Mouse (Mus musculus): ENCODE measurements around the gene Trpm3.

The Trpm3 gene

DNA sequence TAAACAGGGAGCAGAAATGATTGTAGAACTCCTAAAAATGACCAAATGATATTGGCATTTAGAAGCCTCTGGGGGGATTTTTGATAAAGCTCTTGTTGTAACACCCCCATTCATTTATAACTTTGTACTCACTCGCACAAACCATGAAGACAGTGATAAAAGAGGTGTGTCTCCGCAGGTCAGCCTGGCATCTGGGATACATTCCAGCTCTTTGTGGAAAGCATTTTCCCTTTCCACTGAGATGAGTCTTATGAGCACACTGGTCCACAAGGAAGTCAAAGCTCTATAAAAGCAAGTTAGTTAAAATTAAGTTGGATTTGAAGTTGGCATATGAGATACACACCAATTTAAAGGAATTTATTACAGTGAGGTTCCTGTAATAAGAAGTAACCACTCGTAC, 600.4 kb downstream of the Trpm3 start:
- no peak for DNase-seq (ENCODE audit: low spot score)

DNA sequence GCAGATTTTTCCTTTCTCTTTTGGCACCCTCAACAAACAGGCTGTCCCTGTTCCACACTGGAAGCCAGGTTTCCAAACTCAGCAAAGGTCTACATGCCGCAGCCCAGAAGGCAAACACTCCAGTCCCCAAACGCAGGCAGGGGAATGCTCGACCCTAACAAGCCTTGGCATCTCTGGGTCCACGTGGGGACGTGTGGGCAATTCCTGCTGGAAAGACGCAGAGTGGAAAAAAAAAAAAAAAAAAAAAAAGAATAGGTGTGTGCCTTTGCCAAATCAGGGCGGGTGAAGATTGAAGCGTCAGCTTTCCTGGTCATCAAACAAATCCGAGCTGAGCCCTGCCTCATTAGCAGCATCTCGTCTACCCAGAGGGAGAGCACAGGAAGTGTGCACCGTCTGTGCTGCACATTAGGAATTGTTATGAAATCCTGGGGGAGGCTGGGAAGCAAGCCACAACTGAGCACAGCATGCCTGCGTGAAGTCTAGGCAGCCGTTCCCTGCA, 614.5 kb downstream of the Trpm3 start:
- no peak for DNase-seq (ENCODE audit: low spot score)

DNA sequence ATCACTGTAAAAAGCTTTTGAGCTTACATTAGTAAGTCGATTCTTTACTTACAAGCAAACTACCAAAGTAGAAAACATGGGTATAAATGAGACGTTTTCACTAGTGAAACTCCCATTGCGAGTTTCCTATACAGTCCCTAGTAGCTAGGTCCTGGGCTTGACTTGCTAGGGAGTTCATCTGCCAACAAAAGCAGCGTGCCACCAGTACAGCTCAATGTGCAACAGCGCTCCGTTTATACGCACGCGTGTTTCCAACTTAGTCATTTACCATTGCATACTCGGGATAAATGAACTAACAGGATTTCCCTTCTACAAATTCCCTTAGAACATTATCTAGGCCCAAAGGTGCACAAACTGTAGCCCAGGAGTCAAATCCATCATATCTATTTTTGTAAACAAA, 615.2 kb downstream of the Trpm3 start:
- no peak for DNase-seq (ENCODE audit: low spot score)

DNA sequence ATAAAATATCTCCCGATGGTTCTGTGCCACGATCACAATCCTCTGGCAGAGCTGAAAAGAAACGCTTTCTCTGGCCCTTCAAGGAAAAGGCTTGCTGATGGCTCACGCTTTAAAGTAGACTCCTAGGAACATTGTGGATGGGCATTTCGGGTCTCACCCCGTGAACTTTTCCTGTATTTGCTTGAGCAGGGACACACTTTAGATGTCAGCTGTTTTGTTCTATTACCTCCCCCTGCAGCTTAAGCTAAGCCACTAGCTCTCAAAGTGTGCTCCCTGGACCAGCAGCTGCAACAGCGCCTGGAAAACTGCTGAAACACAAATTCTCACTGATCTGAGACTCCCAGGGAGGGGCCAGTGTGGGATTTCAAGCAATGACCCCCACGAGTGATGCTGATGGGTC, 615.7 kb downstream of the Trpm3 start:
- no peak for DNase-seq (ENCODE audit: low spot score)

DNA sequence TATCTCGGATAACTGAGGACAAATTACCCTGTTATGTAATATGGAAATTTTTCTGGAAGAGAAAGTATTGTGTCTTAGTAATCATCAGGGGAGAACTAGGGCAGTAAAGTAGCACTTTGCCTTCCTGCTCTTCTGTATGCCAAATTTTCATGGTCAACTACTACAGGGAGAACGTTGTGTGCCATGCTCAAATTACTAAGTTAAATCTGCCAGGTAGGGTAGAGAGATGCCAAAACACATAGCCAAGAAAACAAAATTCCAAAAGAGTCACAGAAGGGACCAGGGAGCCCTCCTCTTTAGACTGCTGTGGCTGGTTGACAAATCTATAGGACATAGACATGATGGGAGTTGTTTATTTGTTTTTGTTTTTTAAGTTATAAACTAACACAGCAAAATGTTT, 619.6 kb downstream of the Trpm3 start:
- DNase-seq (ENCODE audit: low spot score), result no peak

DNA sequence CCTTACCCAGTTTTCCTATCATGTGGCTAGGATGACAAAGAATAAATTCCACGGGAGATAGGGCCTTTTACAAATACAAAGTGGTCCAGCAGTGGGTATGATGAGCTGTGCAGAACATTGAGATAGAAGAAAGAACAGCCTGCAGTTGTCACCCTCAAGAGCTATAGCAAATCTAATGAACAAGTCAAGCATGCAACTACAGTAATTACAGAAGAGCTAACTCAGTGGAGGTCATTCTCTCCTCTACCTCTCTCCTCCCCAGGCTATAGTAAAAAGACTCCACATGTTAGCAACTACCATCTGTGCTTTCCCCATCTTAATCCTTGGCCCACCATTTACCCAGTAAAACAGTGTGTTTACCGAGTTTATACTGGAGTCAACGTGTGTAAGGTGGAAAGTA, 629.4 kb downstream of the Trpm3 start:
- no peak for DNase-seq (ENCODE audit: low spot score)

DNA sequence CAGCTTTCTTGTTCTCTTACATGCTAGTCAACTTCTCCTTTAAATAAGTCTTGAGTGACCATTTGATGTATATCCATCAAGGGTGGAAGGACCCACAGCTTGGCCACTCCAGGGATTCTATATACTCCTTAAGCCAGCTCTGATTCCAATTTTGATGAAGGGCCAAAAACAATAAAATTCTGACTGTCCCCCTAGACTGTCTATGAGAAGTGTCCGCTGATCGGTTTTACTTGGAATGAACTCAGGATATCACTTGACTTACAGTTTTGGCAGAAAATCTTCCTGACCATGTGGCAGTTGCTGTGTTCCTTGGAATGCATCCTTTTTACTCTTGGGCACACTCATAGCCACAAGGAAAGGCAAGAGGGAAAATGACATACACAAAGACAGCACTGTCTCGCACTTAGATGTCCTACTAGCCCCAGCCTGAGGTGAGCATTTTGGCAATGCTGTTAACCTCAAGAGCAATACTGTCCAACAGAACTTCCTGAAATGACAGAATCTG, 636.4 kb downstream of the Trpm3 start:
- no peak for DNase-seq (ENCODE audit: low spot score)

DNA sequence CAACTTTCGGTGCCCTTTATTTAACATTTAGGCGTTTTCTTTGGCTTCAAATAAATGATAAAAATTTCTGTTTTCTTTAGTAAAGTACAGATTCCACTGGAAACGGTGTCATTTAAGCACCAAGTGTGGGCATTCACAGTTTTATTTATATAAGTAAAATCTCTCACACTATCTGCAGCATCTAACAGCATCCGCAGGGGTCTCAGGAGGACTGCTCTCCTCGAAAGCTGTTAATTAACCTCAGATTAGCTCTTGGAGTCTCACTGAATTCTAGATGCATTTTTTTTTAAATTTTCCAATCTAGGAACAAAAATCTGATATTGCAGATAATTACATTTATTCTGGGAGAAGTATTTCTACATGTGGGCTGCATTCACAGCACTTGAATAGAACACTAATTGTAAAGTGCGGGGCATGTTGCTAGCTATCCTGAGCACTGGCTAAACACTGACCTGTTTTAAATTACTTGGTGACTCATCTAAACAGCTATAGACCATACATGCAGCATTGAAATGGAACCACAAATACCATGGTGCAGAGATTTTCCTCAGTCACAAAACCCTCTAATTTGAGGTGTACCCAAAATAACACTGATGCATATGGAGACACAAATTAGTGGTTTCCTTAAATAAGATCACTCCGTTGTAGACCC, 641.5 kb downstream of the Trpm3 start:
- no peak for DNase-seq (ENCODE audit: low spot score)

DNA sequence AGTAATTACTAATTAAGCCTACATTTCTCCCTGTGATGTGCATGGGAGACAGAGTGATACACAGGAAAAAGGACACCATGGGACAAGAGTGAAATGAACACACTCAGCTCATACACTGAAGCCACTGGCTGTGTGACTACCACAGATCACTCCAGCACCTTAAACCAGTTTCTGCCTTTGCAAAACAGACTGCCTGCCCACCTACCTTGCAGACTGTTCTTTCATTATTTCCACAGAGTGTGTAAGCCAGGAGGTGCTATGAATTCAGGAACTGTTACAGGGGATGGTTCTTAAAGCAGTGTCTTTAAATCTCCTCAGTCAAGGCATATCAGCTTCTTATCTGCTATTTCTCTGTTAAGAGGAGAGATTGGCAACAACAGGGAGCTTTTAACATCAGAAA, 642.7 kb downstream of the Trpm3 start:
- no peak for DNase-seq (ENCODE audit: low spot score)

DNA sequence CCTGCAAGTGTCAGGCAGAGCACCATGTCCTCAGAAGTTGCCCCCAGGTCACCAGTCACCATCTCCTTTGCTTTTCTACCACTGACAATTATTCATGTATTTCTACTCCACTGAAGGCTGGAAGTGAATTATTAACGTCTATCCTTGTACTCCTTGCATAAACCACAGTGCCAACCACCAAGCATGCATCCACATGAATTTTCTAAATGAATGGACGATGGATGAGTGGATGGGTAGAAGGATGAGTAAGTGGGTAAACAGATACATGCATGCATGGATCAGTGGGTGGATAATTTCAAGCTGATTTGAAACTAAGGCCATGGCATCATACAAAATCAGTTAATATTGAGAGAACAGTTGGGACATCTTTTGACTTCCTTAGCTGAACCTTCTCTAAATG, 644.9 kb downstream of the Trpm3 start:
- DNase-seq (ENCODE audit: low spot score), result no peak

DNA sequence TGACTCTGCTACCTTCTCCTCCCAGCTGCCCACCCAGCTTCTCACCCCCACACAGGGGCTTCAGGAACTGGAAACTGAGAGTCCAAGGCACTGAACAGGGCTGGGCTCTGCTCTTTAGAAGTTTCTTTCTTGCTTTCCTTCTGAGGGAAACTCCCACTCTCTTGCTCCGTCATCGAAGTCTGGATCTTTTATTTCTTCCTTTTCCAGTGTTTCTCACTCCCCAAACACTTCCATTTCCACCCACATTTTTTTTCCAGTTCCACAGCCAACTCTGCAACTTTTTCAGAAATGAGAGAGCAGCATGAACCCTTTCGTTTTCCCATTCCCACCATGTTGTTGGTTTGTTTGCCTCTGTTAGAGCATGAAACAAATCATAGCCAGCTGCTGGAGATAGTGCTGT, 650.9 kb downstream of the Trpm3 start:
- no peak for DNase-seq (ENCODE audit: low spot score)

DNA sequence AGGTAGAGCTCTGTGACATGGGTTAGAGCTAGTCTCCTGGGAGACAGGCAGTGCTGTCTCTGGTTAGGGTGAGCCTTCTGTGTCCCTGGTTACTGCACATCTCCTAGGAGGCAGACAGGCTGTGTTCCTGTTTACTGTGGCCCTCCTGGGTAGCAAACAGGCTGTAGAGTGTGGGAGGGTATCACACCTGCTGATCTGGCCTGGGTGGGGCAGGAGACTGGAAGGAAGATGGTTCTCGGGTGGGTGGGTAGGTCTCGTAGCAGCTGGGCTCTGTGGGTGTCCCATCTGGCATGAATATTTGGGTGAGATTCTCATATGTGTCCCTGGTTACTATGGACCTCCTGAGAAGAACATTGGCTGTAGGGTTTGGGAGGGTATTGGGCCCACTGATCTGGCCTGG, 658.1 kb downstream of the Trpm3 start:
- no peak for DNase-seq (ENCODE audit: low spot score)

DNA sequence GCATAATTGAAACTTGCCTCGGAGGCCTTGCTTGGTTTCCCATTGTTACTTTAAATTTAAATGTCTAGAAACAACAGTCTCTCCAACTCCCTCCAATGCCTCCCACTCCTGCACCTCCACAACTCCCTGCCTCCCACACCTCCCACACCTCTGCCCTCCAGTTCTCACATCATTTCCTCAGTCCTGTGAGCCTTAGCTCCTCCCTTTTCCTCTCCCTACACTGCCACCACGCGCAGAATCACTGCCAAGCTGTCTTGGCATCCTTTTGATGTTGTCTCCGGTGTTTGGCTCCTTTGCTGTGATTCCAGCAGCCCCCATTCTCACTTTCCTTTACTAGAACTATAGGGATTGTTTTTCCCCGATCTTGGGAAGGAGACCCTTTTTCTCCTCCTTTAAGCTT, 661.6 kb downstream of the Trpm3 start:
- DNase-seq (ENCODE audit: low spot score), result no peak

DNA sequence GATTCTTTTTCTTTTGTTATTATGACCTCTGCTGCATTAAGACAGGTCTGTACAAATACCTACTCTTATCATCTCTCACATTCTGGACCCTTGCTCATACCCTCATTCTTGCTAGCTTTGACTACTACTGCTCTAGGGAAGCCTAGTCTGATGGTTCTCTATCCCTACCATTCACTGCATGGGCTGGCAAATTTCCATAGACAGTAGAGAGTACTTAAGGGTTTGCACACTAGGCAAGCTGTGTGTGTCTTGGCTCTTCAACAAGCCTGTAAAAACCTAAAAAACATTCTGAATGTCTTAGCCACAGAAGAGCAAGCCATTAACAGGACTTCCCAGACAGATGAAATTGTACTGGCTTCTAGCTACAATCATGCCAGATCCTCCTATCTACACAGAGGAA, 664.5 kb downstream of the Trpm3 start:
- no peak for DNase-seq (ENCODE audit: low spot score)

DNA sequence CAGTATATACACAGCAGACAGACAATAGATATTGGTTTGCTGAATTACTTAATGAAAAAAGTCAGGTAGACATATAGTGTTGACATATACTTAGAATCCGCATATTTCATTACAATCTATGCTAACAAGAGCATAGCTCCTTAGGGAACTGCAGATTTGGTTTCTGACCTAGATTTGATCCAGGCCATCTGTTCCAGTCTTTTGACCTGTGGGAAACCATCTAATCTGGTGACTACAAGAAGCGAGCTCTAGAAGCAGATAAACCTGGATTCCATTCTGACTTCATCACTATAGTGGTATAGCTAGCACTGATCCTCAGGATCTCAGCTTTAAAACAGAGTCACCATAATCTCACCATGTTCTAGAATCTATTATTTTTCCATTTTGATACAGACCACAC, 665.5 kb downstream of the Trpm3 start:
- no peak for DNase-seq (ENCODE audit: low spot score)

DNA sequence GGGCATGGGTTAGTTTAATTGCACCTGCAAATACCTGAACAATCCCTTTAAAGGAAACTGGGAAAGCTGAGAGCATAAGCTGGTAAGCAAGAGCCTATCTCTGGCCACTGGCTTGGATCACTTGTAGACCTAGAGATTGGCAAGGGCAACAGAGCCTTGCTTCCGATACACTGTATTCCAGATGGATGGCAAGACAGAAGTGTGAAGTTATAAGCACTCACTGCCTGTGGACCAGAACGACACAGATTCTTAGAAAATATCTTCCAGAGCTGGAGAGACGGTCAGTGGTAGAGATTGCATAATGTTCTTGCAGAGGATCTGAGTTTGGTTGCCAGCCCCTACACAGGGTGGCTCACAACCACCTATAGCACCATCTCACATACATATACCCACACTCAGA, 671.4 kb downstream of the Trpm3 start:
- DNase-seq (ENCODE audit: low spot score), result no peak

DNA sequence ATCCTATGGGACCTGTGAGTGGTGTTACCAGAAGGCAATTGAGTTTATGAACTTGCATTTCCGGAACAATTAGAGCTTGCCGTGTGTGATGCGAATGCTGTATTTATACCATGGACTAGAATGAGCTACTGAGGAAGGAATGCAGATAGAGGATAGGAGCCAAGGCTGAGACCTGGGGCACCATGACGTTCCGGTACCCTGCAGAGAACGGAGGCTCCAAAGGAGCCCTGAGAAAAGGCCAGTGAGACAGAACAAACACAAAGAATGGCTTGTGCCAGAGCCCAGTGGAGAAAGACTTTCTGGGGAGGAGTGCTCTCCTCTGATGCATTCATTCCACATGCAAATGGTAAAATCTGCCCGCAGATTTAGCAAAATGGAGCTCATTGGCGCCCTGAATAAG, 682.9 kb downstream of the Trpm3 start:
- no peak for DNase-seq (ENCODE audit: low spot score)

DNA sequence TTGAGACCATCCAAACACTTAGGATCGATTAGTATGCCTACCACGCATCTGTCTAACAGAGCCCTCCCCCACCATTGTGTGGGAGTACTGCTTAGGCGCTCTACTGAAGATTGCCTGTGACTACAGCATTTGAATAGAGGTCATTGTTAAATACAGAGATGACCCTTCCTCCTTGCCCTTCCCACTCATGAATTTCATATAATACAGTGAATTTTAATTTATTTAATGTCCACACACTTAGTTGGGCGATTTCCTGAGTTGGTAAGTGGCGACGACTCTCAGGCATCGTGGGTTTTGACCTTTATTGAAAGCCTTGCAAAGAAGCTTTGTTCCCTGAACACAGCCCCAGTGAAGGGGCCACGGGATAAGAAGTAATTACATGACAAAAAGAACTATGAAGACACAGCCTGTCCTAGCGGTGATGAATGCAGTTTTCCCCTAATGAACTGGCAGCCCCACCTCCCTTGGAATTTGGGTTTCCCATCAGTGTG, 684.7 kb downstream of the Trpm3 start:
- DNase-seq (ENCODE audit: low spot score), result peak; percentile 79

DNA sequence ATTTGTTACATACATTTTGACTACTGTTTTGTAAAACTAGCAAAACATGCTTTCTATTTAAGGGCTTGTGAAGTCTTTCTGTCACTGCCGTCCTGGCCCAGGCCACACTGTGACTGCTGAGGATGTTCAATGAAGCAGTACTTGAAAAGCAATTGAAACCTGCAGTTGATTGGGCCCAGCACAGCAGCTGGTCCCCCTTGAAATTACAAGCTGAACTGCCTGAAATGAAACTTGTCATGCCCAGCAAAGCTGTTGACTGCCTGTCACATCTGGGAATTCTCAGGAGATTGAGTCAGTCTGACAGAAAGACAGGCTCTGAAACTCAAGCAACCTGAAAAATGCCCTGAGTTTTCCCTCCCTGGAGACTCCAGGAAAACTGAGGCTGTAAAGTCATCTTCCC, 687.0 kb downstream of the Trpm3 start:
- peak; percentile 32 for DNase-seq (ENCODE audit: low spot score)

DNA sequence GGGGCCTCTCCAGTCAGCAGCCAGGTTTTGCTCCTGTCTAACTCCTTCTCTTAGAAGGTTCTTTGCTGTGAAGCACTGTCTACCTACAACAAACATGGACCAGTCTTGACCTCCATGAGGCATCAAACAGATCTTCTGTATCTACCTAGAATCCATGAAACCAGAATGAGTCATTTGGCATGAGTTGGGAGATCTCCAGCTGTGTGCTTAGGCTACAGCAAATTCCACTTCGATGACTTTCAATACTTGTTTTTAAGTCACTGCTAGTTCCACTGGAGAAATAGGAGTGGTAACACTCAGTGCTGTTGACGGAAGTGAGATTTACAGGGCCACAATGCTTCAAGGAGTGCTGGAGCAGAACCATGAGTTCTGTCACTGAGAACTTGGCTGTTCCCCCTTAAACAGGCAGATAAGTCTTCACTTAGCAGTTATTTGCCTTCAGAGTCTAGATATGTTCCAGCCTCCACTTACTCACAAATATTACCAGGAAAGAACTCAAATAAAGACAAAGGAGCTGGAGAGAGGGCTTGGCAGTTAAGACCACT, 689.4 kb downstream of the Trpm3 start:
- DNase-seq (ENCODE audit: low spot score), result no peak

DNA sequence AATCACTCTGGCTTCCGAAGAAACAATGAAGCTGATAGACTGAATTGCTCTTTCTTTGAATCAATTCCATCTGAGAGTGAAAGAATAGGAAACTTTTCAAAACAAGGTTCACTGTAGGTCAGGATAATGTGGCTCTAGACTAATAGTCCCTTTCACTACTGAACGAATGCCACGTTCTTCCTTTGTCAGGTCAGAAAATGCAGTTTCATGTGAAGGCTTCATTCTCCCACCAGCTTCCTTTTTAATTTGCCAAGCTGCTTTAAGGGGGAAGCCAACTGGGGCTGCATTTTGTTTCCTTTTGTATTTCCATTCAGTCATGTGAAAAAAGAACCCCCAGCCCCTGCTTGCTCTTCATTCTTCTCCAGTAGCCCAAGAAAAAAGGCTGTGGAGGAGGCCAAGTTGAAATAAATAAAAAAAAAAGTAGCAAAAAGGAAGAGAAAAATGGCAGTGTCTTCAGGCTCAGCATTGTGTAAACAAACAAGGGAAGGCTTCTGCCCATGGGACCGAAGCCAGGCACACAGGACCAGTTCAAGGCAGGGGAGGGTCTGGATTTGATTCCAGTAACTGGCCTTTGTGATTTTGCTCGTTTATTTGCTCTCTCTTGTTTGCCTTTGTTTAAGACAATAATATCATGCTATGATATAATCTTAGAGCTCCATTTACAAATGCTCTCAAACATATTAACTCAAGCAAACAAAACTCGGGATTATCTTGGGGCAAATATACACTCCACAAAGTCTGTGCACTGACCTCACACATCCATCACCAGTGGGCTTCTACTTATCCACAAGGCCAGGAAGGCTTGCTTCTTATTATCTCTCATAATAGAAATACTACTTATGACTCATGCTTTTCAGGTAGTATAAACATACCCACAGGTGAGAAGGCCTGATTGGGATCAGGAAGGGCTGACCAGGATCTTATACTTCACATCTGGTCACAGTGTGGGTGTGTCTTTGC, 702.5 kb downstream of the Trpm3 start:
- DNase-seq (ENCODE audit: low spot score), result peak; percentile 45

DNA sequence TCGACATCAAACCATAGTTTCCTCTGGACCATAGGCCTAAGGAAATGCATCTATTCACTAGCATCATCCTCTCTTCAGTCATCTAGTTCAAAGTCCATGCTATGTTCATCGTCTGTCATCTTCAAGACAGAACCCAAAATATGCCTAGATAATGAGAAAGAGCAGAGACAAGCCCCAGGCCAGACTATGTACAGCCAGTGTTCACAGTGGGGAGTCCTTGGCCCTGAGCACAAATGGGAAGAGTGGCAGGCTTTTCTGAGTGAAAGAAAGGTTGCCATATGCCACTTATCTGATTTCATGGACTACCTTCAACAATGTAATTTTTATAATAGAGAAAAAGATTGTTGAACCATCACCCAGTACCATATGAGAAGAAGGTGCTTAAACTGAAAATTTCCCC, 703.9 kb downstream of the Trpm3 start:
- DNase-seq (ENCODE audit: low spot score), result no peak

DNA sequence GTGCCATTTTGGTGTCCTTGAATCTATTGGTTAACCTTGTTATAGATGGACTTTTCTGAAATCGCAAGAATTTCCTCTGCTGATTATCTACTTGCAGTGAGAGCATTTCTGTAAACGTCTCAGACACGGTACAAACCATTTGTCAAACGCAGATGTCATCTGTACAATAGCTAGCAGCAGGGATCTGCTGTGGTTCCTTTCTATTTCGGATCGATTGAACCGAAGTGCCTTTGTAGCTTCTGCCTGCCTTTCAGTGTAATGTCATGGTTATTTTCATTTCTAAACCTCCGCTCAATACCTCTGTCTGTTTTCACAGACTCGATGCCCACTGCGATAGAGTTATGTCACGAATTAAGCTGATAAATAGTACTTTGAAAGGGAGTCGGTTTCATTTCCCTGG, 708.9 kb downstream of the Trpm3 start:
- peak; percentile 73 for DNase-seq (ENCODE audit: low spot score)
